Mouse (Mus musculus): ENCODE measurements around the gene Lig1. TPM values are rescaled to one million over a fixed set of nuclear protein-coding genes. Genes with fewer than 3 reads are reported as not detected.

Lig1 gene
- polyA plus RNA-seq, 2 experiments from 2014 or later = 39.0 to 50.7 TPM

GRCm38 (mm10) chr7:13311401-13311800, 34.3 kb downstream of the Lig1 start:
- no peak for ATAC-seq

- ATAC-seq = no peak
Observed at GRCm38 (mm10) chr7:13314095-13314597, 37.1 kb downstream of the Lig1 start.

GRCm38 (mm10) chr7:13321424-13321823, 44.3 kb downstream of the Lig1 start:
- ATAC-seq = no peak

GRCm38 (mm10) chr7:13324316-13324715, 47.2 kb downstream of the Lig1 start, which contains the start of gene Pla2g4c:
TSS of gene Pla2g4c (plus strand) at chr7:13324655.
- no peak for ATAC-seq

- ATAC-seq = no peak
Observed at GRCm38 (mm10) chr7:13330575-13330974, 53.5 kb downstream of the Lig1 start.

- no peak for ATAC-seq
Observed at GRCm38 (mm10) chr7:13355943-13356342, 78.9 kb downstream of the Lig1 start.

Other genes with a start within 250 kb of the Lig1 start
- gene Chmp2a, start 242.5 kb upstream of the Lig1 start, polyA plus RNA-seq (2017; shearing (Covaris generic)) = 100 to 1,000 TPM; 300 to 349 TPM
- 10 to 100 TPM; 15.3 to 16.9 TPM for gene Ube2m, start 239.0 kb upstream of the Lig1 start, polyA plus RNA-seq (2017; shearing (Covaris generic))
- gene Mzf1, start 222.5 kb upstream of the Lig1 start, polyA plus RNA-seq (2017; shearing (Covaris generic)) = under 1 TPM; 0.45 to 0.46 TPM
- gene Vmn1r85, start 182.1 kb upstream of the Lig1 start, polyA plus RNA-seq (2017; shearing (Covaris generic)) = under 1 TPM in 1 of 2 experiments, not detected in 1; 0.08 TPM
- not detected for gene Vmn1r86, start 157.4 kb upstream of the Lig1 start, polyA plus RNA-seq (2017; shearing (Covaris generic))
- gene Vmn1r87, start 137.1 kb upstream of the Lig1 start, polyA plus RNA-seq (2017; shearing (Covaris generic)) = under 1 TPM in 1 of 2 experiments, not detected in 1; 0.25 TPM
- under 1 TPM in 1 of 2 experiments, not detected in 1; 0.15 TPM for gene Vmn1r88, start 117.7 kb upstream of the Lig1 start, polyA plus RNA-seq (2017; shearing (Covaris generic))
- gene Vmn1r89, start 64.3 kb upstream of the Lig1 start, polyA plus RNA-seq (2017; shearing (Covaris generic)) = not detected
- gene Zswim9, start 1.4 kb downstream of the Lig1 start, polyA plus RNA-seq (2017; shearing (Covaris generic)) = 1 to 10 TPM; 1.9 to 2.2 TPM
- gene Pla2g4c, start 47.4 kb downstream of the Lig1 start, polyA plus RNA-seq (2017; shearing (Covaris generic)) = under 1 TPM; 0.41 to 0.61 TPM
- not detected for gene Cabp5, start 120.8 kb downstream of the Lig1 start, polyA plus RNA-seq (2017; shearing (Covaris generic))
- not detected for gene Bsph1, start 173.6 kb downstream of the Lig1 start, polyA plus RNA-seq (2017; shearing (Covaris generic))

Measured in activated CD4-positive, CD25-positive, alpha-beta regulatory T cell, adult 4 months (primary cell).